Mouse (Mus musculus) cortical plate, adult 2 months (tissue): ENCODE results near the gene Grid2. TPM values are rescaled to one million over a fixed set of nuclear protein-coding genes. Genes with fewer than 3 reads are reported as not detected.

Experiments
- H3K27ac ChIP-seq: fragments of 200-500 bp; 2 replicates; pipeline ENCODE4 v1.5.1; 2012; ENCODE audit warnings: low read length, control low read depth, inconsistent platforms; ENCODE audit not compliant: insufficient read depth
- H3K4me1 ChIP-seq: fragments of 200-500 bp; 2 replicates; pipeline ENCODE4 v1.6.1; 2011; ENCODE audit warnings: low read length; ENCODE audit not compliant: control insufficient read depth, insufficient read depth
- H3K4me3 ChIP-seq: fragments of 200-500 bp; 2 replicates; pipeline ENCODE4 v1.5.1; 2011; ENCODE audit warnings: mild to moderate bottlenecking, low read length, control low read depth; ENCODE audit not compliant: insufficient read depth
- CTCF ChIP-seq: fragments of 200-500 bp; IDR thresholded peaks from 2 replicates; pipeline ENCODE4 v1.5.1; 2011; ENCODE audit warnings: mild to moderate bottlenecking, control low read depth, low read length; ENCODE audit not compliant: insufficient read depth; ENCODE audit errors: extremely low read depth
- POLR2A ChIP-seq: fragments of 200-500 bp; IDR thresholded peaks from 2 replicates; pipeline ENCODE4 v1.6.1; 2011; ENCODE audit warnings: mild to moderate bottlenecking, low read length, control low read depth; ENCODE audit not compliant: insufficient read depth; ENCODE audit errors: extremely low read depth
- polyA plus RNA-seq: library from polyadenylated mRNA; depleted of rRNA; stranded (reverse); fragments of >200 nt; gene quantifications from 2 replicates; pipeline ENCODE4 v1.2.3, GENCODE M21; 2012

The Grid2 gene
- polyA plus RNA-seq, 1 experiment, result 9.0 TPM

- no peak overlapping the region for H3K4me3 ChIP-seq
- TF ChIP-seq POLR2A, result no peak
- TF ChIP-seq CTCF, result no peak
- H3K4me1 ChIP-seq, result peaks cover 2% of the 10 kb centered on the region
- no peak overlapping the region for H3K27ac ChIP-seq
Measured at GRCm38 (mm10) chr6:64598144-64598561, 1342.5 kb downstream of the Grid2 start.

GRCm38 (mm10) chr6:64605753-64606152 is 1350.1 kb downstream of the Grid2 start:
- Histone ChIP-seq H3K4me1 (no peaks in the 10 kb centered on the region), H3K27ac (no peak overlapping the region), H3K4me3 (no peak overlapping the region)
- TF ChIP-seq POLR2A, result no peak

- Histone ChIP-seq H3K4me3 (no peak overlapping the region), H3K27ac (no peak overlapping the region)
Measured at GRCm38 (mm10) chr6:64607041-64607440, 1351.4 kb downstream of the Grid2 start.

DNA sequence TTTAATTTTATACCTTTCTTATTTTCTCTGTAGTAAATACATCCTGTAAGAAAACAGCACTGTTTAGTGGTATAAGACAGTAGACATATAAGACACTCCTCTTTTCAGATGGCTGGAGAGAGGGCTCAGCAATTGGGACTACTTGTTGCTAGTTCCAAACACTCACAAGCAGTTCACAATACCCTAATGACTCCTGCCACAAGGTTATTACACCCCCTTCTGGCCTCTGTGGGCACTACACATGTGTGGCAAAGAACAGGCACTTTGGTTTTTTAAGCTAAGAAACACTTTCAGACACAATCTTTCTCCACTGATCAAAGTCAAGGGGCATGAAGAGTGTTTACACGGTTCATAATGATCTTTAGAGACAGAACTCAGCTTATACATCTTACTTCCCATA is 1352.3 kb downstream of the Grid2 start:
- TF ChIP-seq CTCF (peak; percentile 51; the same call in 1 of the 2 replicates), POLR2A (no peak)
- no peaks in the 10 kb centered on the region for H3K4me1 ChIP-seq
- no peak overlapping the region for H3K27ac ChIP-seq
- no peak overlapping the region for H3K4me3 ChIP-seq

More at GRCm38 (mm10) chr6:64607041-64607440, 1351.4 kb downstream of the Grid2 start:
- TF ChIP-seq CTCF (no peak), POLR2A (no peak)
- H3K4me1 ChIP-seq, result no peaks in the 10 kb centered on the region

DNA sequence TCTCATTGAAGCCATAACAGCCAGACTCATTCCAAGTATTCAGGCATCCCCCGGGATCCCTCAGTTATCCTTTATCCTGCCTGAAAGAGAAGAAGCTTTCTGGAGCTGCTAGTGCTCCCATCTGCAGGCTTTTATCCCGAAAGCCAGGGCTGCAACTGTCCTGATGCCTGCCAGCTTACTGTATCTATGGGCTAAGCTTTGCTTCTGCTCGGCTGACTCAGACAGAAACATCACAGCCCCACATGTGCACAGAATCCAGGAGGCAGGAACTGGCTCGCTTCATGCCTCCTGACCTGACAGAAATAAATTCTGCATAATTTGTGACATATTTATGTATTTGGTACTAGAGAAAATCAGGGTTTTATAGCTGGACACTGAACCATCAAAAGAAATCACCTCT is 1361.2 kb downstream of the Grid2 start:
- H3K27ac ChIP-seq, result no peak overlapping the region
- no peak overlapping the region for H3K4me3 ChIP-seq
- TF ChIP-seq CTCF, result no peak
- TF ChIP-seq POLR2A, result no peak
- no peaks in the 10 kb centered on the region for H3K4me1 ChIP-seq

- Histone ChIP-seq H3K4me3 (no peak overlapping the region), H3K4me1 (no peaks in the 10 kb centered on the region), H3K27ac (no peak overlapping the region)
- TF ChIP-seq POLR2A (no peak), CTCF (no peak)
Measured at GRCm38 (mm10) chr6:64617417-64618135, 1361.9 kb downstream of the Grid2 start.

GRCm38 (mm10) chr6:64623404-64623803 is 1367.7 kb downstream of the Grid2 start:
- TF ChIP-seq POLR2A (no peak), CTCF (no peak)
- Histone ChIP-seq H3K4me1 (no peaks in the 10 kb centered on the region), H3K4me3 (no peak overlapping the region), H3K27ac (no peak overlapping the region)

- Histone ChIP-seq H3K4me3 (no peak overlapping the region), H3K27ac (no peak overlapping the region), H3K4me1 (no peaks in the 10 kb centered on the region)
- TF ChIP-seq CTCF, result no peak
- TF ChIP-seq POLR2A, result no peak
Measured at GRCm38 (mm10) chr6:64647661-64648060, 1392.0 kb downstream of the Grid2 start.

- no peak overlapping the region for H3K4me3 ChIP-seq
- no peaks in the 10 kb centered on the region for H3K4me1 ChIP-seq
- H3K27ac ChIP-seq, result no peak overlapping the region
- TF ChIP-seq POLR2A, result no peak
- no peak for TF ChIP-seq CTCF
Measured at GRCm38 (mm10) chr6:64648196-64648595, 1392.5 kb downstream of the Grid2 start.

GRCm38 (mm10) chr6:64649296-64650226 is 1393.9 kb downstream of the Grid2 start:
- Histone ChIP-seq H3K4me3 (peak overlapping the region; percentile 51), H3K27ac (no peak overlapping the region), H3K4me1 (no peaks in the 10 kb centered on the region)
- TF ChIP-seq CTCF, result peak; percentile 93
- no peak for TF ChIP-seq POLR2A

GRCm38 (mm10) chr6:64650765-64651164 is 1395.1 kb downstream of the Grid2 start:
- Histone ChIP-seq H3K4me3 (no peak overlapping the region), H3K27ac (no peak overlapping the region), H3K4me1 (no peaks in the 10 kb centered on the region)
- TF ChIP-seq CTCF (no peak), POLR2A (no peak)
